Mouse (Mus musculus) G1E (cell line): Measurements from ENCODE around the gene Fas. TPM values are rescaled to one million over a fixed set of nuclear protein-coding genes. Genes with fewer than 3 reads are reported as not detected.

Experiments used
- ATAC-seq: 2 replicates; pipeline ENCODE4 v1.8.0; 2016; ENCODE audit warnings: mild to moderate bottlenecking; ENCODE audit not compliant: insufficient number of reproducible peaks, poor library complexity, low FRiP score, severe bottlenecking; ENCODE audit errors: extremely low read depth
- DNase-seq: peaks from one replicate; pipeline ENCODE4 v3.0.0; 2012; ENCODE audit warnings: low spot score
- H3K27me3 ChIP-seq: 2 replicates; pipeline ENCODE4 v1.6.1; 2012; ENCODE audit warnings: mild to moderate bottlenecking, low read length, inconsistent platforms; ENCODE audit not compliant: insufficient read depth
- H3K36me3 ChIP-seq: replicated peaks from 2 replicates; pipeline ENCODE3; 2012; ENCODE audit warnings: mild to moderate bottlenecking, inconsistent platforms
- H3K4me1 ChIP-seq: 2 replicates; pipeline ENCODE4 v1.6.1; 2012; ENCODE audit warnings: low read depth, low read length, inconsistent platforms, mixed read lengths; ENCODE audit not compliant: insufficient read depth
- H3K4me3 ChIP-seq: 2 replicates; pipeline ENCODE4 v1.5.1; 2012; ENCODE audit warnings: low read depth, mild to moderate bottlenecking, inconsistent platforms, low read length, moderate library complexity, mixed read lengths
- H3K9me3 ChIP-seq: replicated peaks from 2 replicates; pipeline ENCODE4 v1.6.1; 2012; ENCODE audit warnings: inconsistent platforms
- CTCF ChIP-seq: IDR thresholded peaks from 2 replicates; pipeline ENCODE4 v1.5.1; 2012; ENCODE audit warnings: low read depth, low read length, inconsistent platforms, mixed read lengths
- GATA1 ChIP-seq: IDR thresholded peaks from 2 replicates; pipeline ENCODE4 v1.6.1; 2012; ENCODE audit warnings: borderline replicate concordance, low read length, inconsistent platforms, mixed read lengths
- GATA2 ChIP-seq: IDR thresholded peaks from 2 replicates; pipeline ENCODE4 v1.6.1; 2012; ENCODE audit warnings: low read depth, low read length, inconsistent platforms, borderline replicate concordance
- POLR2AphosphoS5 ChIP-seq: IDR thresholded peaks from 2 replicates; pipeline ENCODE4 v1.6.1; 2012; ENCODE audit warnings: low read depth, low read length, inconsistent platforms; ENCODE audit not compliant: insufficient replicate concordance
- TAL1 ChIP-seq: conservative IDR thresholded peaks from 2 replicates; pipeline ENCODE4 v1.6.1; 2012; ENCODE audit warnings: low read depth, low read length, inconsistent platforms, mixed read lengths
- polyA plus RNA-seq: library from polyadenylated mRNA; stranded (reverse); fragments of >175 nt; gene quantifications from 2 replicates; pipeline ENCODE4 v1.2.3, GENCODE M21; 2012
- total RNA-seq, 2 experiments: library from RNA; stranded (forward) in 1 of 2; stranded (reverse) in 1 of 2; fragments of 200-1000 nt in 1 of 2; fragments of >200 nt in 1 of 2; fragmentation: Nextera tagmentation in 1 of 2; gene quantifications; 2 replicates each; pipeline ENCODE4 v1.2.3; 2014 to 2017

Gene Fas
- total and polyA plus RNA-seq, 3 experiments: not detected

DNA sequence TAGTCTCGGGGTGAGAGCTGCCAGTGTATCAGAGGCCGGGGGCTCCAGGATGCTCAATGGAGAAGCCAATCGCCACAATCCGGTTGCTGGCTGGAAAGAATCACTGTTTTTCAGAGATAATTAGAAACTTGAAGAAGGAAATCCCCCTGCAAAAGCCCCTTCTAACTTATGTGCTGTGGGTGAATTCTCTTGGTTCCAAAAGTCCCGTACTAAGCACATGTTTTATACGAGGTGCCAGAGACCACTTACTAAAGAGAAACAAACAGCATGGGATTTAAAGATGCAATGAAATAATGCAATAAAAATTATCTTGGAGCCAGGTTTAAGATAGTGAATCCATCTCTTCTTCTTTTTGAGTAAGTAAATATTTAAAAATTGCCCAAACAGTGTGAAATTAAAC, 5.0 kb downstream of the Fas start:
- Histone ChIP-seq H3K9me3 (no peaks in the 10 kb centered on the region), H3K4me3 (no peak overlapping the region), H3K36me3 (no peaks in the 10 kb centered on the region), H3K4me1 (no peaks in the 10 kb centered on the region), H3K27me3 (0 out of 2 replicates have a peak, but pooled peaks cover 2% of the 10 kb centered on the region)
- DNase-seq (no peak), ATAC-seq (no peak)
- TF ChIP-seq GATA1 (no peak), TAL1 (no peak), GATA2 (no peak), CTCF (no peak), POLR2AphosphoS5 (no peak)

DNA sequence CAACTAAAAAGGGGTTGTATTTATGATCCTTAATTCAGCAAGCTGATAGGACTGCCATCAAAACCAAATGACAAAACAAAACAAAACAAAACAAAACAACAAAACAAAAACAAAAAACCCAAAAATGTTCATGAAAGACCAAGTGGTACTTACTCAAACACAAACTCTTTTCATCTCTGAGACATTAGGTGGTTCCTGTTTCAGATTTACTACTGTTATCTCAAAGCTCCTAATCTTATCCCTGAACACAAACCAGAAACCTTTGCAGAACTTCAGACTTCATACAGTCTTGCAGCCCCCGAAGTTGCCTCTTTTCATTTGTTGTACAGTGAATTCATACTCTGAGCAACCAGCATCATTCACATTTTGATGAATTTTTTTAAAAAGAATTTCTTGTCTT, 8.1 kb downstream of the Fas start:
- no peaks in the 10 kb centered on the region for H3K9me3 ChIP-seq
- no peak for TF ChIP-seq CTCF
- TF ChIP-seq POLR2AphosphoS5: no peak
- no peak for TF ChIP-seq GATA1
- no peak for TF ChIP-seq GATA2
- no peak for TF ChIP-seq TAL1
- no peak for ATAC-seq
- H3K4me1 ChIP-seq: no peaks in the 10 kb centered on the region
- DNase-seq: no peak
- H3K36me3 ChIP-seq: no peaks in the 10 kb centered on the region
- 0 out of 2 replicates have a peak, but pooled peaks cover under 1% of the 10 kb centered on the region for H3K27me3 ChIP-seq
- no peak overlapping the region for H3K4me3 ChIP-seq

DNA sequence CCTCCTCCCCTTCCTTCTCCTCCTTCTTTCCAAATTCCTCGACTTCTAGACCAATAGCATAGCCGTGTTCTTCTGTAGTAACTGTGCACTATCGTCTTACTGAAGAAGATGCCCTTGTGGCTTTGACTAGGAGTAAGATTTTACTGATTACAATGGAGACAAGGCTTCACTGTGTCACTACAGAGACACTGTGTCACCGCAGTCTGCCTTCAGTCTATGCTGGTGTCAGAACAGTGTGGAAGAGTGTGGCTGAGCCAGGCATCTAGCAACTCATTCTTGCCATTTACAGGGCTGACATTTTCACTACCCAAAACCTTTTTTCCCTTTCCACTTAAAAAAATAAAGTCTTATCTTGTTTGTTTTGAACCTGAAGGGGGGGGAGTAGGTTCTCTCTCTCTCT, 8.8 kb downstream of the Fas start:
- no peak for ATAC-seq
- no peak for TF ChIP-seq GATA2
- no peak for TF ChIP-seq CTCF
- no peak for TF ChIP-seq GATA1
- no peak for TF ChIP-seq POLR2AphosphoS5
- TF ChIP-seq TAL1: no peak
- DNase-seq: no peak

GRCm38 (mm10) chr19:34300430-34300829, 10.0 kb downstream of the Fas start:
- Histone ChIP-seq H3K4me1 (no peaks in the 10 kb centered on the region), H3K27me3 (no peaks in the 10 kb centered on the region), H3K9me3 (no peaks in the 10 kb centered on the region), H3K4me3 (no peak overlapping the region), H3K36me3 (no peaks in the 10 kb centered on the region)
- ATAC-seq (no peak), DNase-seq (no peak)
- TF ChIP-seq TAL1: no peak
- TF ChIP-seq GATA1: no peak
- TF ChIP-seq GATA2: no peak
- TF ChIP-seq CTCF: no peak
- TF ChIP-seq POLR2AphosphoS5: no peak

More for the DNA sequence above, 8.8 kb downstream of the Fas start:
- Histone ChIP-seq H3K9me3 (no peaks in the 10 kb centered on the region), H3K36me3 (no peaks in the 10 kb centered on the region), H3K27me3 (no peaks in the 10 kb centered on the region), H3K4me1 (no peaks in the 10 kb centered on the region), H3K4me3 (no peak overlapping the region)

- no peak for TF ChIP-seq TAL1
- TF ChIP-seq GATA2: no peak
- TF ChIP-seq POLR2AphosphoS5: no peak
- TF ChIP-seq CTCF: no peak
- no peak for TF ChIP-seq GATA1
- Histone ChIP-seq H3K9me3 (no peaks in the 10 kb centered on the region), H3K36me3 (no peaks in the 10 kb centered on the region), H3K4me3 (no peak overlapping the region), H3K27me3 (0 out of 2 replicates have a peak, but pooled peaks cover 4% of the 10 kb centered on the region), H3K4me1 (no peaks in the 10 kb centered on the region)
- DNase-seq (no peak), ATAC-seq (no peak)
These were observed 14.5 kb downstream of the Fas start for GRCm38 (mm10) chr19:34304917-34305316.

DNA sequence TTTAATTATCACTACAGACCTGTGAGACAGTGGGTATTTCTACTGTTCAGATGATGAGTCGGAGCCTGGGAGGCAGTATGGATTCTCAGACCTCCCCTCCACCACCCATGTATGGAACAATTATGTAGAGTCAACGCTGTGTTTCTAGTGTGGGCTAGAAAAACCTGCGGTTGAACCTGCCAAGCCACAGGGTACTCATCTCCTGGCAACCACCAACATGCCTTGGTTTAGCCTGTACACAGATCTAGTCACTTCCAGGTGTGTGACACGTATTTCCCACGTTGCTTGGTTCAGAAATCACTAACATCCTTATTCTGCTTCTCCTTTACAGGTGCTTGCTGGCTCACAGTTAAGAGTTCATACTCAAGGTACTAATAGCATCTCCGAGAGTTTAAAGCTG, 16.3 kb downstream of the Fas start:
- Histone ChIP-seq H3K4me1 (no peaks in the 10 kb centered on the region), H3K4me3 (no peak overlapping the region), H3K9me3 (no peaks in the 10 kb centered on the region), H3K27me3 (0 out of 2 replicates have a peak, but pooled peaks cover 4% of the 10 kb centered on the region), H3K36me3 (no peaks in the 10 kb centered on the region)
- ATAC-seq (no peak), DNase-seq (no peak)
- TF ChIP-seq CTCF (no peak), POLR2AphosphoS5 (no peak), GATA2 (no peak), GATA1 (no peak), TAL1 (no peak)
